Comparison of ENCODE assay signal across 8 mouse cellular contexts in the genomic region with DNA sequence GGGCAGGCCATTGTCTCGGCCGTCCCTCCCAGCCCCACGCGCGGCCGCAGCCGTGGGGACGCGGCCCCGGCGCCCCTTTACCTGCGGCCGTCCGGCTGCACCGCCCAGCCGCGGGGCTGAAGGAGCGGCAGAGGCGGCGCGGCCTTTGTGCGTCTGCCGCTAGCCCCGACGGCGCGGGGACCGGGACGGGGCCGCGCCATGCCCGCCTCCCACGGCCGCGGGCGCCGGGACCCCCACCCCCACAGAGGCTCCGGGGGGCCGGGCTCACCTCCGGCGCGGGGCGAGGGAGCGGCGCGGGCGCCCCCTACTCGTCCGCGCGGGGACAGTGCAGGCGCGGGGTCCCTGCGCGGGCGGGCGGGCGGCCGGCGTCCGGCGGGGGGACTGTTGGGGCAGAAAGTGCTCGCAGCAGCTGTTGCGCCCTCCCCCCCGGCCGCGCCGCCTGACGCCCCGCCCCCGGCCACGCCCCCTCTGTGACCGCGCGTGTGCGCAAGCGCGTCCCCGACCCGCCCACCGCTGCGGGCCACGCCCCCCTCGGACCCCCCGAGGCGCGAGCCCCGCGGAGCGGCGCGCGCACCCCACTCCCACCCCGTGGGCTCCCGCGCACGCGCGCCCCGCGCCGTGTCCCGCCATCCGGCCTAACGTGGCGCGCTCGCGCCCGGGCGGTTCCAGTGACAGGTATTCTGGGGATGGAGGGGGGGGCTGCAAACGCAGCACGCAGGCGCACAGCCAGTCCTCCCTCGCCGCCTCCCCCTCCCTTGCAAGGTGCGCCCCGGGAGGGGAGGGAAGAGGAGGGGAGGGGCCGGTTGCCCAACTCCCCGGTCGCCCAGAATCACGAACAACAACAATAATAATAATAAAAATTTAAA. TPM values are rescaled to one million over a fixed set of nuclear protein-coding genes. Genes with fewer than 3 reads are reported as not detected.
DNase-seq lines count a peak whose midpoint lies in the region; ATAC-seq and TF ChIP-seq lines count a peak whose summit lies in the region.

No protein-coding gene starts in this region.

- peak; percentile 40 for ATAC-seq in erythroid progenitor cell, adult 5-6 weeks (replicated peaks; ENCODE audit: low FRiP score, poor library complexity, severe bottlenecking)
- peak; percentile 87 for ATAC-seq in heart, embryonic 16.5 days (replicated peaks; ENCODE audit: extremely low read depth, insufficient read depth, low FRiP score)
- ATAC-seq in liver, postnatal 0 days: peak; percentile 82
- ATAC-seq in neural tube, embryonic 14.5 days (ENCODE audit: low read depth): peak; percentile 84

- WGBS in heart, embryonic 16.5 days: under 1% methylated on average over 85 of the region's 122 CpGs
- 0% methylated on average over 43 of the region's 122 CpGs for WGBS in liver, postnatal 0 days (ENCODE audit: insufficient replicate concordance)
- under 1% methylated on average over 43 of the region's 122 CpGs for WGBS in neural tube, embryonic 14.5 days

- TF ChIP-seq POLR2A in testis, adult 2 months (IDR thresholded peaks at IDR 0.05; ENCODE audit: control insufficient read depth, low read depth, low read length): 0 out of 2 replicates have a peak, but pooled peaks have one; percentile 2

- H3K9ac ChIP-seq in heart, embryonic 16.5 days (ENCODE audit: low read length): peak overlapping the region; percentile 99
- H3K9ac ChIP-seq in liver, postnatal 0 days (replicated peaks): peak overlapping the region; percentile 99
- H3K9ac ChIP-seq in neural tube, embryonic 14.5 days (replicated peaks; ENCODE audit: low read depth, low read length): peak overlapping the region; percentile 76

- peak; percentile 93 for DNase-seq in adrenal gland, postnatal 25 days
- peak; percentile 84 to 93 for DNase-seq in kidney, postnatal 25 days
- DNase-seq in liver, postnatal 0 days: peak; percentile 92

- TF ChIP-seq EP300 in liver, postnatal 0 days (IDR thresholded peaks at IDR 0.05; ENCODE audit: low read depth): no peak

- H3K27me3 ChIP-seq in C2C12 (ENCODE audit: control insufficient read depth, insufficient read depth, insufficient read length): no peaks in the 10 kb centered on the region
- H3K27me3 ChIP-seq in heart, embryonic 16.5 days (ENCODE audit: control insufficient read depth, insufficient read depth, low read length): no peaks in the 10 kb centered on the region
- no peaks in the 10 kb centered on the region for H3K27me3 ChIP-seq in liver, postnatal 0 days (ENCODE audit: insufficient read depth, low read length)
- no peaks in the 10 kb centered on the region for H3K27me3 ChIP-seq in neural tube, embryonic 14.5 days (ENCODE audit: control insufficient read depth, insufficient read depth, low read length)
- no peaks in the 10 kb centered on the region for H3K27me3 ChIP-seq in testis, adult 2 months (ENCODE audit: control insufficient read depth, insufficient read depth, low read length)

- H3K79me3 ChIP-seq in C2C12 (ENCODE audit: low read depth): peaks cover 32% of the 10 kb centered on the region

- H3K4me1 ChIP-seq in heart, embryonic 16.5 days (ENCODE audit: control insufficient read depth, insufficient read depth, low read length): peaks cover 42% of the 10 kb centered on the region
- H3K4me1 ChIP-seq in liver, postnatal 0 days (ENCODE audit: insufficient read depth): peaks cover 51% of the 10 kb centered on the region
- H3K4me1 ChIP-seq in neural tube, embryonic 14.5 days (ENCODE audit: control insufficient read depth, insufficient read depth, low read length): peaks cover 19% of the 10 kb centered on the region
- peaks cover 24% of the 10 kb centered on the region for H3K4me1 ChIP-seq in testis, adult 2 months (ENCODE audit: control insufficient read depth, insufficient read depth, low read length)

- H3K4me2 ChIP-seq in heart, embryonic 16.5 days (ENCODE audit: low read depth, low read length): peak overlapping the region; percentile 74
- peak overlapping the region; percentile 73 for H3K4me2 ChIP-seq in liver, postnatal 0 days (ENCODE audit: low read depth, low read length)
- peak overlapping the region; percentile 68 for H3K4me2 ChIP-seq in neural tube, embryonic 14.5 days (ENCODE audit: low read depth, low read length)

- H3K4me3 ChIP-seq in C2C12 (ENCODE audit: insufficient read depth, poor library complexity, severe bottlenecking): peak overlapping the region; percentile 86
- H3K4me3 ChIP-seq in heart, embryonic 16.5 days (ENCODE audit: low read length): peak overlapping the region; percentile 94
- H3K4me3 ChIP-seq in liver, postnatal 0 days (ENCODE audit: low read depth, low read length): peak overlapping the region; percentile 97
- peak overlapping the region; percentile 75 for H3K4me3 ChIP-seq in neural tube, embryonic 14.5 days (ENCODE audit: low read depth, low read length)
- peak overlapping the region; percentile 99 for H3K4me3 ChIP-seq in testis, adult 2 months (ENCODE audit: control insufficient read depth, low read depth, low read length)

- peaks cover 4% of the 10 kb centered on the region for H3K36me3 ChIP-seq in C2C12 (ENCODE audit: control insufficient read depth, insufficient read depth)
- H3K36me3 ChIP-seq in heart, embryonic 16.5 days (ENCODE audit: control insufficient read depth, insufficient read depth): no peaks in the 10 kb centered on the region
- H3K36me3 ChIP-seq in liver, postnatal 0 days (replicated peaks; ENCODE audit: insufficient read depth, low read length): no peaks in the 10 kb centered on the region; the same call in 1 of the 2 replicates
- no peaks in the 10 kb centered on the region for H3K36me3 ChIP-seq in neural tube, embryonic 14.5 days (ENCODE audit: control insufficient read depth, insufficient read depth, low read length)
- no peaks in the 10 kb centered on the region for H3K36me3 ChIP-seq in testis, adult 2 months (ENCODE audit: control insufficient read depth, insufficient read depth, low read length)

- H3ac ChIP-seq in C2C12 (ENCODE audit: control insufficient read depth, insufficient read length, low read depth): peak overlapping the region; percentile 99

- peaks cover 45% of the 10 kb centered on the region for H3K79me2 ChIP-seq in C2C12 (ENCODE audit: control insufficient read depth, insufficient read depth)

- no peaks in the 10 kb centered on the region for H3K9me3 ChIP-seq in heart, embryonic 16.5 days (replicated peaks; ENCODE audit: control insufficient read depth, low read length)
- H3K9me3 ChIP-seq in liver, postnatal 0 days (ENCODE audit: low read length): no peaks in the 10 kb centered on the region
- H3K9me3 ChIP-seq in neural tube, embryonic 14.5 days (ENCODE audit: control insufficient read depth, low read length): no peaks in the 10 kb centered on the region

- H3K27ac ChIP-seq in heart, embryonic 16.5 days (ENCODE audit: low read length): peak overlapping the region; percentile 97
- H3K27ac ChIP-seq in liver, postnatal 0 days (ENCODE audit: low read depth): peak overlapping the region; percentile 90
- H3K27ac ChIP-seq in neural tube, embryonic 14.5 days (ENCODE audit: low read depth, low read length): peak overlapping the region; percentile 69
- peak overlapping the region; percentile 97 for H3K27ac ChIP-seq in testis, adult 2 months (ENCODE audit: control insufficient read depth, insufficient read depth, low read depth, low read length)

- peak; percentile 48 for TF ChIP-seq CTCF in C2C12 (IDR thresholded peaks at IDR 0.05; ENCODE audit: control insufficient read depth, insufficient read depth, insufficient read length)
- peak; percentile 24; the same call in 1 of the 2 replicates for TF ChIP-seq CTCF in liver, postnatal 0 days (IDR thresholded peaks at IDR 0.05; ENCODE audit: low read depth)
- no peak for TF ChIP-seq CTCF in testis, adult 2 months (IDR thresholded peaks at IDR 0.05; ENCODE audit: control insufficient read depth, insufficient read depth, insufficient replicate concordance, low read depth, low read length)

TF ChIP-seq in C2C12, 6 proteins besides CTCF, POLR2A, EP300 and RAD21:
- TF ChIP-seq MYOG (IDR thresholded peaks at IDR 0.05; ENCODE audit: control insufficient read depth, extremely low read depth, insufficient read length) (no peak), MAX (IDR thresholded peaks at IDR 0.05) (peak; percentile 19), CEBPB (IDR thresholded peaks at IDR 0.05; ENCODE audit: low read depth) (peak; percentile 55), USF1 (IDR thresholded peaks at IDR 0.05; ENCODE audit: low read depth) (no peak), FOSL1 (IDR thresholded peaks at IDR 0.05; ENCODE audit: insufficient read depth, low read length, poor library complexity, severe bottlenecking) (no peak), MYOD1 (IDR thresholded peaks at IDR 0.05; ENCODE audit: control insufficient read depth, insufficient read length, low read depth) (no peak)

RNA-seq across cellular contexts. Expression of a gene that starts 16.9 kb away (rescaled TPM):
- 4.2 TPM for polyA plus RNA-seq in C2C12 (2012; fragmentation: generic; extraction: Trizol)
- 27.3 and 32.8 TPM in 2 replicates for total RNA-seq in adrenal gland, postnatal 25 days (2021)
- 19.7 and 20.9 TPM in 2 replicates for total RNA-seq in erythroid progenitor cell, adult 5-6 weeks (2015; ENCODE audit: low replicate concordance)
- total RNA-seq in erythroid progenitor cell, adult 5-6 weeks (2017; ENCODE audit: low replicate concordance): 25.7 and 33.9 TPM in 2 replicates
- 3.2 and 3.6 TPM in 2 replicates for polyA plus RNA-seq in heart, embryonic 16.5 days (2015; fragmentation: Nextera tagmentation; extraction: Ambion mirVana)
- polyA plus RNA-seq in liver, postnatal 0 days (2015; fragmentation: Nextera tagmentation; extraction: Ambion mirVana): 2.1 and 2.4 TPM in 2 replicates
- 1.1 and 2.4 TPM in 2 replicates for polyA plus RNA-seq in neural tube, embryonic 14.5 days (2014; fragmentation: Nextera tagmentation; extraction: Ambion mirVana)
- 74.6 and 80.0 TPM in 2 replicates for polyA plus RNA-seq in testis, adult 2 months (2012; rRNA removed)

Comparison
In these comparisons a context has a peak if more than half of its experiments do, and no peak if none do; other contexts are left out.
1. Peak in every context shown above with its lines: DNase-seq, ATAC-seq, H3K4me3 ChIP-seq and H3K27ac ChIP-seq.
2. RNA of a gene that starts 16.9 kb away (polyA plus RNA-seq): 74.6 to 80.0 TPM in testis, adult 2 months; 4.2 TPM in C2C12 (single experiment), 3.2 to 3.6 TPM in heart, embryonic 16.5 days, 2.1 to 2.4 TPM in liver, postnatal 0 days and 1.1 to 2.4 TPM in neural tube, embryonic 14.5 days; every median in the first group is over 10 times any median in the second.